Mouse (Mus musculus): ENCODE measurements around the gene Gpr137.

The Gpr137 gene

DNA sequence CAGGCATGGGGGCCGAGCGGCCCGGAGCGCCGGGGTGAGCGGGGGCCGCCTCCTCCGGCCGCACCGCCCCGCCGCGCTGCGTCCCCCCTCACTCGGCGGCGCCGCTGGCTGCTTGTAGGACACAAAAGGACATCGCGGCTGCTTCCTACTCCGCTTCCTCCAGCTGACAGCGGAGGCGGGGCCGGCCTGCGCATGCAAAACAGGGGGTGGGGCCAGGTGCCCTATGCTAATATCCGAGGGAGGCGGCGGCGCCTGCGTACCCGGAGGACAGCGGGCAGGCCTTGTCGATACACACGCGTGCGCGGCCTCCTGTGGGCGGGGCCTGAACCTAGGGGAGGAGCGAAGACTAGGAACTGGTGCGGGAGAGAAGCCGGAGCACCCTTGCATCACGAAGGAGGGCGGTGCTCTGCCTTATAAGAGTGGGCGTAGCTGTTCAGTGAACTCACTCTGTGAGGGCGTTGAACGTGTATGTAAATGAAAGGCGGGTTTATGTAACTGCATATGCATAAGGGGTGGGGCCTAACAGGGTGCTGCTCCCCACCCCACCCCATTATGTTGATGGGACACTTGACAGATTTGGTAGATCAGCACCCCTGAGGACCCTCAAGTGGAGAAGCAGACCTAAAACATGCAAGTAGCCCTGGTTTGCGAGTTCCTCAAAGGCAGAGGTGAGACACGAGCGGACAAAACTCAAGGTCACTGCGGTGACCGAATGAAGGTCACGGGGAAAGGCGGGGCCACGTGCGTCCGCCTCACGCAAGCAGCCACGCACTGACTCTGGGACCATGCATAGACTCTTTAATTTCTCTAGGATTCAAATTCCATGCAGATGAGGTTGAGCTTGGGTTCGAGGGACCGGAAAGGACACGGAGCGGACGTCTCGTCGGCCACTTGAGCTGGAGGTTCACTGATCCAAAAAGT, 20.4 kb downstream of the Gpr137 start, which contains the start of gene Esrra:
TSS of gene Esrra (minus strand) at position 167 of the 921 bp plus-strand sequence.
- under 1% methylated on average over 63 of the region's 66 CpGs for WGBS

DNA sequence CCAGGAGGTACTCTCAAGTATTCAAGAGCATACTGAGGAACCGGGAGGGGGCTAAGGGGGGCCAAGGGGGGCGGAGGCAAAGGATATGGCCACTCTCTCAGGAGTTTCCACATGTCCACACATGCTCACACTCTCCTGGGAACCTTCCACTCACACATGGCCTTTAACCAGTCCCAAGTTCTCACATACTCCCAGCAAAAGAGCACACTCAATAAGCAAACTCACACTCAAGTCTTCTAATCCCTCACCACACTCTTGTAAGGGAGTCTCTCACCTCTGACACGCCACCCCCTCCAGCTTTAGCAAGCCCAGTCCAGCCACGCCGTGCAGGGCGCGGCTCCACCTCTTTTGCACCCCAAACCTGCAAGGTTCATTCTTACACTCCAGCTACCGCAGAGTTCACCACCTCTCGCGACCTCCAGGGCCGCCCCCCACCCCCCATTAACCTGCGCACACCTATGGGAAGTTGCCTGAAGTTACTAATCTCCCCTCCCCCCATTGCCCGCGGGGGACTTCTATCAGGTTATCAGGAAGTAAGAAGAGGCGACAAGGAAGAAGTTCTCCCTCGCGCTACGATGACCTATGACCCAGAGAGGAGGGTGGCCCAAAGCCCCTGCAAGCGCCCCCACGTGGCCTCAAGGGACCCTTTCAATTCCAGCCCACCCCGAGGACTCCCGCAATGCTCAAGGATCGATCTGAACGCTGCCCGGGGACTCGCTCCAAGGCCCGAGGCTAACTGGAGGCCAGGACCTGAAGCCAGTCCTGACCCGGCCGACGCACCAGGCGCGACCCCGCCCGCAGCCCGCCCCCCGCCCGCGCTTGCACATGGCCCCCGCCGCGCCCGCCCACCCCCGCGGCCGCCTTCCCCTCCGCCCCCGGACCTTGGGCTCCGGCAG, 21.3 kb downstream of the Gpr137 start:
- 3% methylated on average over 48 of the region's 48 CpGs for WGBS

DNA sequence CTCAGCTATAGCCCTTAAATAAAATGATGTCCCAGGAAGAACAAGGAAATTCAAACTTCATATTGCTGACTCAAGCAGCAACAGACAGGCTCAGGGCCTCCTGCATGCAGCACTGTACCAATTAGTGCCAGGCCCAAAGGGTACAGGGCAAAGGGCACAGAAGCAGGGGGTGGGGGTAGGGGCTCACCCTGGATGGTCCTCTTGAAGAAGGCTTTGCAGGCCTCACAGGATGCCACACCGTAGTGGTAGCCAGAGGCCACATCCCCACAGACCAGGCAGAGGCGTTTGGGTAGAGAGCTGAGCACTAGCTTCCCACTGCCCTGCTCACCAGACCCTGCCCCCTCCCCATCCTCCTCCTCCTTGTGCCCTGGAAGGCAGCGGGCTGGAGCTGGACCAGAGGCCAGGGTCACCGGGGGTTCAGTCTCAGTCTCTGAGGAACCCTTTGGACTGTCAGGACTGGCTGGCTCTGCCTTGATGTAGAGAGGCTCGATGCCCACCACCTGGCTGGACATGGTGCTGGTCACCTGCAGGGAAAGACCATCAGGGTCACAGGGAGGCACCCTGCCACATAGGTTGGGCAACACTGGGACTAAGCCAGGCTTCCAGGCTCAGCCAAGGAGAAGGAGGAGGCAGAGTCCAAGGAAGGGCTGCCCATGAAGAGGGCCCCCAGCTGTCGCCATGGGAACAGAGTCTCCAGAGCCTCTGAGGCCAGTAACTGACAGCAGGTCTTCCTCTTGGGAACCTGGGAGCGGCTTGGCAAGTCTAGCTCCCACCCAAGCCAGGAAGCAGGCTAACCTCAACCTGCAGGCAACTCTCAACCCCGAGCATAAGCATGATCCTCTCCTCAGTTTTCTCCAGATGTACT, 22.2 kb downstream of the Gpr137 start:
- 42% methylated on average over 8 of the region's 8 CpGs for WGBS

DNA sequence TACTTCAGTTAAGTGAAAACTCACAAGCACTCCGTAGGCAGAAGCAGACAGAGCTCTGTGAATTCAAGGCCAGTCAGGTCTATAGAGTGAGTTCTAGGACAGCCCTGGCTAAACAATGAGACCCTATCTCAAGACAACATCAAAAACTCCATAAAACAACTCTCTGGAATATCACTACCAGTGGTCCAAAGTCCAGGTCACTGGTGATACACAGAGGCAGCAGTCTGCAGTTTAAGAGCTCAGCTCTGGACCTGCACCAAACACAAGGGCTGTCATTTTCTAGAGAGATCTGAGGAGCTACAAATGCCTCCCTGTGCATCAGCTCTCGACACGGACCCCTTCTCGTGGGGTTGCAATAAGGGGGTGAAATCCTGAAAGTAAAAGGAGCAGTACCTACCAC, 24.0 kb downstream of the Gpr137 start:
- 85% methylated on average over 4 of the region's 4 CpGs for WGBS

DNA sequence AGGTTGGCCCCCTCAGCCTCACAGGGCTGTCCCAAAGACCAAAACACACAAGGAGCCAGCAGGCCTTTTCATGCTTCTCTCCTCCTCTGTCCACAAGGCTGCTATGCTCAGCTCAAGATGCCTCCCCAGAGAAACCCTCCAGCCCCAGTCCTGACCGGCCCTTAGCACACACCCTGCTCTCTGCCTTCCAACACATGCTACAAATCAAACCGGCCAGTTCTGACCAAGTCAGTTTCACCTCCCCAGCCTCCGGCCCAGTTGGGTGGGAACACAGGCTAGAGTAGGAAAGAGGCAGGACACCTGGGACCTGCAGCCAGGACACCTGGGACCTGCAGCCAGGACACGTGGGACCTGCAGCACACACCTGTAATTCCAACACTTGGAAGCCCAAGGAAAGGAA, 25.8 kb downstream of the Gpr137 start:
- WGBS = 84% methylated on average over 4 of the region's 4 CpGs

DNA sequence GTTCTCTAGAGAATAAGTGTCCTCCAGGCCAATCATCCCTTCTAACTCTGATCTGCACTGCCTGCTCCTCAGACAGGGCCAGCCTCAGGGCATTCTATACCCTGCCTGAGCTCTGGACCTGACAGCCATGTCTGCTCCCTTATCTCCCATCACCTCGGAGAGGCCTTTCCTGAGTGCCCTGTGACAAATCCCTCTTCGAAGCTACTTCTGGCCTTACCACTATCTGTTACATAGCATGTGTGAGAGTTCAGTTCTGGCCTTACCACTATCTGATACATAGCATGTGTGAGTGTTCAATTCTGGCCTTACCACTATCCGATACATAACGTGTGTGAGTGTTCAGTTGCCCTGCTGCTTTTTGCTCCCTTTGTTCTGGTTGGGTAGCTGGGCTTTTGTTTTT, 27.0 kb downstream of the Gpr137 start:
- 83% methylated on average over 4 of the region's 4 CpGs for WGBS

DNA sequence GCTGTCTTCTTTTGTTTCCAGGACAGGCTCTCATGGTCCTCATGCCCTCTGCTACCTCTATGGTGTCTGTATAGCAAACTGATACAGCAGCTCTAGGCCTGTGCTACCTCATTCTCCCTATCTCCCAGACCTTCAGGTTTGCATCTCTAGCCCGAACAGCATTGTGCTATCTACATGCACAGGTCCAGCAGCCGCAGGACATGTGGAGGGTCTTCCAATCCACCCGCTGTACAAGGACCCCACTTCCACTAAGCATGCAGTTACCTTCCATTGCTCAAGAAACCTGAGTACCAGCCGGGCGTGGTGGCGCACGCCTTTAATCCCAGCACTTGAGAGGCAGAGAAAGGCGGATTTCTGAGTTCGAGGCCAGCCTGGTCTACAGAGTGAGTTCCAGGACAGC, 27.7 kb downstream of the Gpr137 start:
- 96% methylated on average over 9 of the region's 9 CpGs for WGBS

DNA sequence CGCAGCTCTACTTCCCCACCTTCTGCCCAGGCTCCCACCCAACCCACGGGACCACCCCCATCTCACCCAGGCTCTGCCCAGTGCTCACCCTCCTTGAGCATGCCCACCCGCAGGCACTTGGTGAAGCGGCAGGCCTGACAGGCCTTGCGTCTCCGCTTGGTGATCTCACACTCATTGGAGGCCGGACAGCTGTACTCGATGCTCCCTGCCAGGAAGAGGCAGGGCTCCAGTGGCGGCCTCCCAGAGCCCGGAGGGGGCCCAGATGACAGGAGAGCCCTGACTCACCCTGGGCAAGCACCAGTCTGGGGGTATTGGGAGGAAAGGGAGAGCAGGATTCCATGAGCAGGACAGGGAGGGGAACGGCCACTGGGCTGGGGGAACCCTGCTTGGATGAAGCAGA, 28.3 kb downstream of the Gpr137 start:
- 72% methylated on average over 11 of the region's 11 CpGs for WGBS

DNA sequence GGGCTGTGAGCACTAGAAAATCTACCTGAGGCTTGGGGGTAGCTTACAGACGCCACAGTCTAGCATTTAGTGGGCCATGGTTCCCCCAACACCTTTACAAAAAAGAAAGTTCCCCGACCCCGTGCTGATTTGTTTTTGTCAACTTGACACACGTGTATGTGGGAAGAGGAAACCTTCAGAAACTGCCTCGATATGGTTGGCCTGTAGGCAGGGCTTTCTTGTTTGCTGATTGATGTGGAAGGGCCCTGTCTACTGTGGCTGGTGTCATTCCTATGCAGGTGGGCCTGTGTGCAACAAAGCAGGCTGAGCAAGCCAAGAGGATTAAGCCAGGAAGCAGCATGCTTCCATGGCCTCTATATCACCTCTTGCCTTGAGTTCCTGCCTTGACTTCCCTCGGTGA, 29.2 kb downstream of the Gpr137 start:
- WGBS = 81% methylated on average over 6 of the region's 6 CpGs

DNA sequence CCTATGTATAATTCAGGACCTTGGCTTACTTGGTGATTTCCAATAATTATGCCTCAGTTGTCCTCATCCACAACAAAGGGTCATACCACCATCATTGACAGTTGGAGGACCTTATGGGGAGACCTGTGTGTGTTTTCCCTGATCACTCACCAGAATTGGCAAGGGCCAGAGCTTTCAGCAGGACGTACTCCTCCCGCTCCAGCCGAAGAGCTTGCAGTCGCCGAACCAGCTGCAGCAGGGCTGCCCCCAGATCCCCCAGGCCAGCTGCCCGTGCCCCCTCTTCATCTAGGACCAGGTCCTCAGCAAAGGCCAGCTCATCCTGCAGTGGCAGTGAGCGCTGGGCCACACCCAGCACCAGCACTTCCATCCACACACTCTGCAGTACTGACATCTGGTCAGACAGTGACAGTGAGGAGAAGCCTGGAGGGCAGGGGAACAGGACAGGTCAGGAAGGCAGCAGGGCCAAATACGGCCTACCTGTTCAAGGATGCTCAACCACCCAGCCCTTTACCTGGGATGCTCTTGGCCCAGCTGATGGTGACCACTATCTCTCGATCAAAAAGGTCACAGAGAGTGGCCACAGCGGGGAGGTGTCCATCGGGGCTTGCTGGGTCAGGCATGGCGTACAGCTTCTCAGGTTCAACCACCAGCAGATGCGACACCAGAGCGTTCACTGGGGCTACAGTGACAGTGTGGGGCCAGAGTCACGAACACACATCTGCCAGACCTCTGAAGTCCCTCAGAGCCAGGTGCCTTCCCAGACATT, 29.9 kb downstream of the Gpr137 start:
- 93% methylated on average over 15 of the region's 15 CpGs for WGBS

DNA sequence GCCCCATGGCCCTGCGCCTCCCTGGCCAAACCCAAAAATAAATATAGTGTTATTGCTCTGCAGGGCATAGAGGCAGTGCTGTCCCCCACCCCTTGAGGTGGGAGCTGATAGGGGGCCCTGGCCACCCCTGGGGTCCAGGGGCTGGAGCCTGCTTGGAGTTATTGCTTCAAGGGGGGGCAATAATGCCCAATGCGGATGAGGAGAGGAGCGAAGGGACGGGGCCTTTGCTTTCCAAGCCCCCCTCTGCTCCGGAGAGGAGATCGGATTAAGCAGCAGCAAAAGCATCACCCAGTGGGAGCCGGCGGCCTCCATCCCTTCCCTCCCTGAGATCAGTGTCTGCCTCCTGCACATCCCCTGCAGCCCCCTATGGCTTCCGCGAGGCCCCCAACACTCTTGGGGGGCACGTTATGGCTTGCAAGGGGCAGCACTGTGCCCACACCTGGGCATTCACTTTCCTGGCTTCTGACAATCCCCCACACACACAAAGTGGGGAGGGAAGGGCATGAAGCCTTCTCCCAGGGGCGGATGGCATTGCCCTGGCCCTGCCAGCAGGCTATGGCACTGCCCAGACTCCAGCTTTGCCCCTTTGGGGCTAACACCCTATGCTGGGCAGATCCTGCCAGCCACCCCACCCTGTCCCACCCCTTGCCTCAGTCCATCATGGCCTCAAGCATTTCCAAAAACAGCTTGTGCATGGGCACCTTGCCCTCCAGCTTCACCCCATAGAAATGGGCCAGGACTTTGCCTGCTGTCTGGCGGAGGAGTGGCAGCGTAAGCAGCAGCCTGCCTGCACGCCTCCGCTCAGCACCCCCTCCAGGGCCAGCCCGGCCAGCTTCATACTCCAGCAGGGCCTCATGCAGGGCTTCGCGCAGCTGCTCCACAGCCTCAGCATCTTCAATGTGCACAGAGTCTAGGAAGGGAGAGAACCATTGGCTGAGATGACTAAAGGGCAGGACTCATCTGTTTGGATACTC, 30.9 kb downstream of the Gpr137 start:
- WGBS = 73% methylated on average over 19 of the region's 19 CpGs

DNA sequence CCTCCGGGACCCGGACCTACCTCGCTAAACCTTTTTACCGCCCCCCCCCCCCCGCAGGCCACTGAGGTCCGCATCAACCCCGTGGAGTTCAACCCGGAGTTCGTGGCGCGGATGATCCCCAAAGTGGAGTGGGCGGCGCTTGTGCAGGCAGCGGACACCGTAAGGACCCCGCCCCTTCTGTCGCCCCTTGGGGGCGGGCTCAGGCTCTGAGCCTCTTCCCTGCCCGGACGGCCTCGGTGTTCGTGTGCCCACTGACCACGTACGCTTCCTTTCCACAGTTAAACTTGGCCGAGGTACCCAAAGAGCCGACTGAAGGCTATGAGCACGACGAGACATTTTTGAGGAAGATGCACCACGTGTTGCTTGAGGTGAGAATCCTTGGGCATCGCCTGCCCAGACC, 32.0 kb downstream of the Gpr137 start:
- whole genome bisulfite sequencing = under 1% methylated on average over 30 of the region's 30 CpGs

DNA sequence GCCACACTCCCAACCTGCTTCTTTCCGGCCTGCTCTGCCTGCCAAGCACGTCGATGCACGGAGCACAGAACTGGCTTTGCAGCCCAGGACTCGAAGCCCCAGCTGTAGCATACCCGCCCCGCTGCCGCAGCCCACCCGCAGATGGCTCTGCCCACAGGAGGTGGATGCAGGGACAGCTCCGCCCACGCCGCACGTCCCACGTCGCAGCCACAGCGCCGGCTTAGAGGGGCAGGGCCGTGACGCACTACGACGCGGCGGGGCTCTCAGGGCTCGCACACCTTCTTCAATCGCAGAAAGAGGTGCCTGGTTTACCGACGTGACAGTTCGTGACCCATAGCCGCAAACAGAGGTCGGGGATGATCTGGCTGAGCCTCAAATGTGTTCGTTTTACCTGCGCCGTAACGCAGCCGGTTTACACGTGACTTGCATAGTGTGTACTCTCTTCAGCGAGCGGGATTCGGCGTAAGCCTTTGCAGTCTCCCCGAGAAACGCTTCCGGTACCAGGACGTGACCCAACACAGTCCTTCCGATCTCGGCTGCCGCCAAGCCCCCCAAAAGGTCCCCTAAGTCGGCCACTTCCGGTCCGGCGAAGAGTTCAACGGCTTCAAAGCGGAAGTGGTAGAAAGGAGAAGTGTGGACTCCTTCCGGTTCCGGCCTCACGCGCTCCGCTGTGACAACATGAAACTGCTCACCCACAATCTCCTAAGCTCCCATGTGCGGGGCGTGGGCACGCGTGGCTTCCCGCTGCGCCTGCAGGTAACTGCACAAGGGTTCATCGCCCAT, 32.6 kb downstream of the Gpr137 start, which contains the start of the genes Trmt112 and Prdx5:
TSS of gene Trmt112 (plus strand) at position 192 of the 783 bp plus-strand sequence.
TSS of gene Prdx5 (minus strand) at position 600 of the 783 bp plus-strand sequence.
- under 1% methylated on average over 65 of the region's 65 CpGs for WGBS

DNA sequence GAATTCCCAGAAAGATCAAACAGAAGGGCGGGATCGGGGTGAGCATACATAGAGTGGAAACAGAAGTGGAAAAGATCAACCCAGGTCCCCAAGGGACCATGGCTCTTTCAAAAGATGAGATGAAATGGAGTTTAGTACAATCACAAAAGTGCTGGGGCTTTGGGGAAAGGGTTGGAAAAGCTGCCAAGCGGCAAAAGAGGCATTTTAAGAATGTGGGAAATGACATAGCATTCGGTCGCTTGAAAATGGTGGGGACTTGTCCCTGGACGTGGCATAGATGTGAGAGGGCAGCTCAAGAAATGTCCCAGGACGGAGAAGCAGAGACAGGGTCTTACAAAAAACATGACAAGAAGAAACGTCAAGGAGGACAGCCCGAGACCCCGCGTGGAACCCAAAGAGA, 33.3 kb downstream of the Gpr137 start:
- 4% methylated on average over 11 of the region's 11 CpGs for WGBS

DNA sequence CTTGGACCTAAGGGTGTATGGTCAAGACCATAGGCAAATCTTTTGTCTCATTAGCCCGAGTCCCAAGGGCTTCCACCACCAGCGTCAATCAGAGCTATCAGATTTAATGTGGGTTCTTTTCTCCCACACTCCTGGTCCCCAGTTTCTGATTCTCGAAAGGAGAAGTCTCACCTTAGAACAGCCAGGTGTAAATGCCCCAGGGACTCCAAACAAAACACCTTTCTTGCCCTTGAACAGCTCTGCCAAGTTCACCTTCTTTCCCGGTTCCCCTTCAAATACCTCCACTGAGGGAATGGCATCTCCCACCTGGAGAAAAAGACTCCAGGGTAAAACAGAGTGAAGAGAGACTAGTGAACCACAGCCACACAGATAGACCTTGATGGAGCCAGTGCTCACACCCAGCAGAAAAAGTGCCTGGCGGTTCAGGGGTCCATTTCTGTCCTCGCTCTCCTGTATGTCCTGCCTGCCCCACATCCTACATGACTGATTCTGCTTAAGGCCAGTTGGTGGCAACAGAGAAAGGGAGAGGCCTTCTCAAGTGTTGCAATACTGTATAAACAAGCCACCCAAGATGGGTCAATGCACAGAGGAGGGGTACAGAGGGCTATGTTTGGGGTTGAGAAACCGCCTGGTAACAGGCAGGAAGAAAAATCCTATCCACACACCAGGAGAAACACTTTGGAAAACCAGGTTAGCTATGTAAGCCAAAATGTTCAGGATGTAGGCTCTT, 34.3 kb downstream of the Gpr137 start:
- WGBS = 77% methylated on average over 7 of the region's 7 CpGs

DNA sequence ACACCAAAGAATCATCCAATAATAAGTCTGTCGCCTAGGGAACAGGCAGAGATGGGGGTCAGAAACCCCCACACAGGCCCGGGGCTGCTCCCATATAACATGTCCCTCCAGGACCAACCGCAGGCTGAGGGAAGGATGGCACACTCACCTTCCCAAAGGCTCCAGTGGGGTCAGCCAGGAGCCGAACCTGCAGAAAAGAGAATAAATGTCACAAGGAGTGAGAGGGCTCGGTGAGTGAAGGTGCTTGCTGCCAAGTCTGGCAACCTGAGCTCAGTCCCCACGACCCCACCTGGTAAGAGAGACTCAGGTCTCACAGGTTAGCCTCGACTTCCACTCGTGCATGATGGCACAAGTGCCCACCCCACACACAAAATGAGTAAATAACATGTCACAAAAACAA, 35.2 kb downstream of the Gpr137 start:
- WGBS = 86% methylated on average over 8 of the region's 8 CpGs

DNA sequence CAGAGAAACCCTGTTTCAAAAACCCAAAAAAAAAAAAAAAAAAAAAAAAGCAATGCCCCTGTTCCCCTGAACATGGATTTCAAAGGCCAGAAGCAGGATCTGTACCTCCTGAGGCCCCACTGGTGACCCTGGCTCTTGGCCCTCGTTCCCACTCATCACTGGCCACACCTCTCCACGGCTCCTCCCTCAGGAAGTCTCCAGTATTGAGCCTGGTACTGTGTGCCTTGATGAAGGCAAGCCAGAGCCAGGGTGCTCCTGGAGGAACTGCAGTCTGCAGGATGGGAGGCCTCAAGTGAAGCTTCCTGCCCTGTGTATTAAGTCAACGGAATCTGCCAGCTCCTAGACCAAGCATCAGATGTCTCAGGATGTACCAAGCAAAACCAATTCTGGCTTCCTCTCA, 36.1 kb downstream of the Gpr137 start:
- WGBS = 76% methylated on average over 3 of the region's 3 CpGs

All from cerebral cortex, adult 2 months (tissue).